Mouse (Mus musculus): ENCODE data around the gene Unc93b1. TPM values are rescaled to one million over a fixed set of nuclear protein-coding genes. Genes with fewer than 3 reads are reported as not detected.

Gene Unc93b1
- polyA plus RNA-seq, 1 experiment from 2014 or later: 27.7 TPM

- Histone ChIP-seq H3K4me2 (replicated peaks) (peak within 1 kb of the TSS; percentile 21; the same call in 1 of the 2 replicates), H3K9me3 (replicated peaks) (no peaks in the 10 kb centered on the region), H3K4me1 (peaks cover 37% of the 10 kb centered on the region), H3K9ac (no peak within 1 kb of the TSS), H3K4me3 (replicated peaks) (no peak within 1 kb of the TSS), H3K36me3 (no peaks in the 10 kb centered on the region), H3K27me3 (no peaks in the 10 kb centered on the region), H3K27ac (replicated peaks) (peak within 1 kb of the TSS; percentile 85)
- WGBS: 28% methylated on average over 12 of the region's 12 CpGs
- peak; percentile 44; the same call in 1 of the 2 replicates for ATAC-seq (ENCODE audit: insufficient number of reproducible peaks, low FRiP score, low TSS enrichment, low read depth)
Observed at GRCm38 (mm10) chr19:3929211-3929941, 5.6 kb upstream of the Unc93b1 start, which contains the start of gene Aldh3b1. Aldh3b1 (minus strand) TSS chr19:3929808.

GRCm38 (mm10) chr19:3930262-3931057 is 4.5 kb upstream of the Unc93b1 start:
- Histone ChIP-seq H3K27me3 (no peaks in the 10 kb centered on the region), H3K9ac (no peak overlapping the region), H3K27ac (replicated peaks) (peak overlapping the region; percentile 85), H3K4me1 (peaks cover 43% of the 10 kb centered on the region), H3K4me3 (replicated peaks) (no peak overlapping the region), H3K36me3 (no peaks in the 10 kb centered on the region), H3K9me3 (replicated peaks) (no peaks in the 10 kb centered on the region), H3K4me2 (replicated peaks) (no peak overlapping the region)
- ATAC-seq (ENCODE audit: insufficient number of reproducible peaks, low FRiP score, low TSS enrichment, low read depth): no peak
- 54% methylated on average over 21 of the region's 21 CpGs for WGBS

DNA sequence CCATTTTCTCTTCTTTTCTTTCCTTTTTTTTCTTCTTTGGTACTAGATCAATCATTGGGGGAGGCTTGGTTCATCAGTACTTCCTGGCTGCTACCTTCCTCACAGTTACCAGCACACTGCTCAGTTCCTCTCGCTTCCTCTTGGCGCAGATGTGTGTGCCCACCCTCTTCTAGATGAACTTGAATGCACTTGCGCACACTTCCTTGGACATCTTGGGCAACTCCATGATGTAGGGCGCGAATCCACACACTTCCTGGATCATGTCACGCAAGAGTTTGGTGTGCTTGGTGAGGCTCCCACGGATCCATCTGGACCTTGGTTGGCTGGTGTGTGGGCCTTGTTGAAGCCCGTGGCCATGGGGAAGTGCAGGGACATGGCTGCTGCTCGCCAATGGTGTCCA is 3.3 kb upstream of the Unc93b1 start:
- Histone ChIP-seq H3K9me3 (replicated peaks) (no peaks in the 10 kb centered on the region), H3K9ac (no peak overlapping the region), H3K4me3 (replicated peaks) (no peak overlapping the region), H3K4me1 (peaks cover 42% of the 10 kb centered on the region), H3K36me3 (no peaks in the 10 kb centered on the region), H3K27me3 (no peaks in the 10 kb centered on the region), H3K27ac (replicated peaks) (no peak overlapping the region), H3K4me2 (replicated peaks) (no peak overlapping the region)
- ATAC-seq (ENCODE audit: insufficient number of reproducible peaks, low FRiP score, low TSS enrichment, low read depth): no peak
- WGBS: 88% methylated on average over 9 of the region's 9 CpGs

DNA sequence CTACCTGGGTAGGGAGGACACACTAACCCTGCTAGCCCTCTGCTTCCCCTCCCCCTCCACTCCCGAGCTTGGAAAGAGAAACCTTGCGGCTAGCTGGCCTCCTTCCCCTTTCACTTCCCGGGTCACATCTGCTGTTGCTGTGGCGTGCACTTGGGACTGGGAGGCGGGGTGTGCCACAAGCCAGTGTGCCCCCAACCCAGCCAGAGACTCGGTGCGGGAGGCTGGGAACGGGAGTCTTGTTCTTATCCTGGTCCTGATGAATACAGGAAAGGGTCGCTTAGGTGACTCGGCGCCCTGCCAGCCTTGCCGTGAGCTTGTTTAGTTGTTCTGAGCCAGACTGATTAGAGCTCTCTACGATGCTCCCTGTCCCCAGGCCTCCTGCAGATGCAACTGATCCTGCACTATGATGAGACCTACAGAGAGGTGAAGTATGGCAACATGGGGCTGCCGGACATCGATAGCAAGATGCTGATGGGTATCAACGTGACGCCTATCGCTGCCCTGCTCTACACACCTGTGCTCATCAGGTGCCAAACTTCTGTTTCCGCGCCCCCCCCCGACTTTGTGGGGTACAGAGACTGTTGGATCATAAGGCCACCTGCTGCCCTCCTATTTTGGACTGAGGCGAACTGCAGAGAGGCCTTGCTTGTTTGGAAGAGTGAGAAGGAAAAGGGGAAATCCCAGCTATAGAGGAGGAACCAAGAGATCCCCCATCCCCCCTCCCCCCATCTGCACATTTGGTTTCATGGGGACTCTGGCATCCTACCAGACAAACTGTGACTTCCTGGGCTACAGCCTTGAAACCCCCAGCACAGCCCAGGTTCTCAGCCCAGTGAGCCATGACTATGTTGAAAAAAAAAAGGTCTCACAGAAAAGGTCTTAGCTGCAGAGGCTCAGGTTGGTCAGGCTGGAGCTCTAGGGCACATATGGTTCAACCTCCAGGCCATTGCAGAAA is 1.2 kb downstream of the Unc93b1 start:
- Histone ChIP-seq H3K36me3 (no peaks in the 10 kb centered on the region), H3K27ac (replicated peaks) (0 out of 2 replicates have a peak overlapping the region, but pooled peaks have one; percentile 34), H3K4me2 (replicated peaks) (peak overlapping the region; percentile 90), H3K9me3 (replicated peaks) (no peaks in the 10 kb centered on the region), H3K4me1 (peaks cover 15% of the 10 kb centered on the region), H3K4me3 (replicated peaks) (peak overlapping the region; percentile 51), H3K9ac (peak overlapping the region; percentile 29), H3K27me3 (no peaks in the 10 kb centered on the region)
- WGBS: 9% methylated on average over 22 of the region's 22 CpGs
- ATAC-seq (ENCODE audit: insufficient number of reproducible peaks, low FRiP score, low TSS enrichment, low read depth): no peak

GRCm38 (mm10) chr19:3942315-3942714 is 7.3 kb downstream of the Unc93b1 start:
- Histone ChIP-seq H3K4me2 (replicated peaks) (no peak overlapping the region), H3K36me3 (no peaks in the 10 kb centered on the region), H3K4me3 (replicated peaks) (no peak overlapping the region), H3K27me3 (no peaks in the 10 kb centered on the region), H3K27ac (replicated peaks) (no peak overlapping the region), H3K9me3 (replicated peaks) (no peaks in the 10 kb centered on the region), H3K9ac (no peak overlapping the region), H3K4me1 (peaks cover 3% of the 10 kb centered on the region; the same call in 1 of the 2 replicates)
- WGBS: 91% methylated on average over 7 of the region's 7 CpGs
- ATAC-seq (ENCODE audit: insufficient number of reproducible peaks, low FRiP score, low TSS enrichment, low read depth): no peak

- Histone ChIP-seq H3K9ac (no peak overlapping the region), H3K4me3 (replicated peaks) (no peak overlapping the region), H3K27me3 (no peaks in the 10 kb centered on the region)
Observed at GRCm38 (mm10) chr19:3942986-3943735, 8.2 kb downstream of the Unc93b1 start.

DNA sequence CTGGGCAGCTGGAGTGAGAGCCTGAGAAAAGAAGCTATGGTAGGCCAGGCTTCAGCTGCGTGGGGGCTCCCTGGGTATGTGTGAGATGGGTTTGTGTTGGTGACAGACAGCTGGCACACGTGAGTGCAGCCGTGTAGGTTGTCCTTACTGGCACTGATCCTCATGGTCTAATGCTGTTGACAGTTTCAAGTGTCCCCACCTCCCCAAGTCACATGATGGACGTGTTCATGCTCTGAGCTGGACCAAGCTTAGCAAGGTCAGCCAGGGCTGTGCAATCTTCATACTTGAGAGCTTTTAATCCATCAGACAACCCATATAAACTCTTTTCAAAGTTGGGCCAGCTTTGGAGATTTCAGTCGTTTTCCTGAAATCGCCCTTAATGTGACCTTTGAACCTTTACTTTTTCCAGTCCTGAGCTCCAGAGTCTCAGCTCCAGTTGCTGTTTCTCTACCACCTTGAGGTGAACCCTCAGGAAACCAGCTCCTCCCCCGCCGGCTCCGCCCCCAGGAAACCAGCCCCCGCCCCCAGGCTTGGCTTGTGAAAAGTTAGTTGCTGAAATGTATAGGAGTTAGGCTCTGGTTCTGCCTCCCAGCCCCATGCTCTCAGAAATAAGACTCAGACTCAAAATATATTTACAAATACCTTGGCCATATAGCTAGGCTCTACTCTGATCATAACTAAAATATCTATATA is 11.0 kb downstream of the Unc93b1 start:
- ATAC-seq (ENCODE audit: insufficient number of reproducible peaks, low FRiP score, low TSS enrichment, low read depth): no peak
- no peak overlapping the region for H3K9ac ChIP-seq
- WGBS: 25% methylated on average over 10 of the region's 10 CpGs
- no peaks in the 10 kb centered on the region for H3K9me3 ChIP-seq (replicated peaks)
- no peak overlapping the region for H3K4me3 ChIP-seq (replicated peaks)
- H3K36me3 ChIP-seq: no peaks in the 10 kb centered on the region
- H3K27me3 ChIP-seq: no peaks in the 10 kb centered on the region
- H3K27ac ChIP-seq (replicated peaks): no peak overlapping the region
- H3K4me1 ChIP-seq: peaks cover 3% of the 10 kb centered on the region; the same call in 1 of the 2 replicates
- H3K4me2 ChIP-seq (replicated peaks): no peak overlapping the region

More at GRCm38 (mm10) chr19:3942986-3943735, 8.2 kb downstream of the Unc93b1 start:
- WGBS: 22% methylated on average over 27 of the region's 27 CpGs
- H3K4me1 ChIP-seq: peaks cover 3% of the 10 kb centered on the region; the same call in 1 of the 2 replicates
- ATAC-seq (ENCODE audit: insufficient number of reproducible peaks, low FRiP score, low TSS enrichment, low read depth): no peak
- no peaks in the 10 kb centered on the region for H3K9me3 ChIP-seq (replicated peaks)
- peak overlapping the region; percentile 31; the same call in 1 of the 2 replicates for H3K4me2 ChIP-seq (replicated peaks)
- no peak overlapping the region for H3K27ac ChIP-seq (replicated peaks)
- no peaks in the 10 kb centered on the region for H3K36me3 ChIP-seq

DNA sequence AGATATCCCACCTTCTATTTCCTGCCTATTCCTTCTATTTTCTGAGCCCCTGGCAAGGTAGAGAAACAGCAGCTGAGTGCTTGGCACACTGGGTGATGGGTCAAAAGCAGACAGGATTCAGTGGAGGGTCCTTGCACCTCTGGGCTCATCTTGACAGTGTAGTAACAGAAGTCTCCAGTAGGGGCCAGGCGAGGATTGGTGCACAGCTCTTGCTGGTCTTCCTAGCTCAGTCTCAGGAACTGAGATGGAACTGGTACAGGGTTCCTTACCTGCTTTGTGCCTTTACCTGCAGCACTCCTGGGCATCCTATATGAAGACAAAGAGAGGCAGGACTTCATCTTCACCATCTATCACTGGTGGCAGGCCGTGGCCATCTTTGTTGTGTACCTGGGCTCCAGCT is 11.7 kb downstream of the Unc93b1 start:
- ATAC-seq (ENCODE audit: insufficient number of reproducible peaks, low FRiP score, low TSS enrichment, low read depth): no peak
- WGBS: 18% methylated on average over 2 of the region's 2 CpGs
- Histone ChIP-seq H3K9me3 (replicated peaks) (no peaks in the 10 kb centered on the region), H3K4me3 (replicated peaks) (no peak overlapping the region), H3K36me3 (no peaks in the 10 kb centered on the region), H3K4me2 (replicated peaks) (no peak overlapping the region), H3K9ac (no peak overlapping the region), H3K27me3 (no peaks in the 10 kb centered on the region), H3K27ac (replicated peaks) (no peak overlapping the region), H3K4me1 (peaks cover 3% of the 10 kb centered on the region; the same call in 1 of the 2 replicates)

GRCm38 (mm10) chr19:3947813-3948212 is 12.8 kb downstream of the Unc93b1 start:
- H3K4me1 ChIP-seq: peaks cover 3% of the 10 kb centered on the region; the same call in 1 of the 2 replicates
- WGBS: 75% methylated on average over 3 of the region's 3 CpGs
- no peaks in the 10 kb centered on the region for H3K9me3 ChIP-seq (replicated peaks)
- no peak overlapping the region for H3K4me2 ChIP-seq (replicated peaks)
- ATAC-seq (ENCODE audit: insufficient number of reproducible peaks, low FRiP score, low TSS enrichment, low read depth): no peak
- H3K27ac ChIP-seq (replicated peaks): no peak overlapping the region
- H3K36me3 ChIP-seq: no peaks in the 10 kb centered on the region
- no peak overlapping the region for H3K4me3 ChIP-seq (replicated peaks)
- H3K9ac ChIP-seq: no peak overlapping the region
- H3K27me3 ChIP-seq: no peaks in the 10 kb centered on the region

DNA sequence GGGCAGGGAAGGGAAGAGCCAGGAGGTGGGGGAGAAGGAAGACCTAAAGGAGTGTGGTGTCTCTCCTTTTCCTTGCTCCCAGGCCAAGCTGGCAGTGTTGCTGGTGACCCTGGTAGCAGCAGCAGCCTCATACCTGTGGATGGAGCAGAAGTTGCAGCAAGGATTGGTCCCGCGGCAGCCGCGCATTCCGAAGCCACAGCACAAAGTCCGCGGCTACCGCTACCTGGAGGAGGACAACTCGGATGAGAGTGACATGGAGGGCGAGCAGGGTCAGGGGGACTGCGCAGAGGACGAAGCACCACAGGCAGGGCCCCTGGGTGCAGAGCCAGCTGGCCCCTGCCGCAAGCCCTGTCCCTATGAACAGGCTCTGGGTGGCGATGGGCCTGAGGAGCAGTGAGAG is 13.6 kb downstream of the Unc93b1 start:
- Histone ChIP-seq H3K36me3 (no peaks in the 10 kb centered on the region), H3K4me1 (no peaks in the 10 kb centered on the region), H3K4me2 (replicated peaks) (no peak overlapping the region), H3K9me3 (replicated peaks) (no peaks in the 10 kb centered on the region), H3K27me3 (no peaks in the 10 kb centered on the region), H3K4me3 (replicated peaks) (no peak overlapping the region), H3K9ac (no peak overlapping the region), H3K27ac (replicated peaks) (no peak overlapping the region)
- 66% methylated on average over 14 of the region's 14 CpGs for WGBS
- ATAC-seq (ENCODE audit: insufficient number of reproducible peaks, low FRiP score, low TSS enrichment, low read depth): no peak

Measured in embryonic facial prominence, embryonic 15.5 days (tissue).